Mouse (Mus musculus) small intestine, adult 2 months (tissue): Measurements from ENCODE around the gene Sdccag8.

Source experiments
- CTCF ChIP-seq: fragments of 200-500 bp; IDR thresholded peaks from 2 replicates; pipeline ENCODE4 v1.5.1; 2012; ENCODE audit warnings: low read depth, mild to moderate bottlenecking, control low read depth, inconsistent platforms, low read length, moderate library complexity, mixed read lengths; ENCODE audit not compliant: insufficient replicate concordance, insufficient read length; ENCODE audit errors: extremely low read depth
- POLR2A ChIP-seq: fragments of 200-500 bp; IDR thresholded peaks from 2 replicates; pipeline ENCODE4 v1.6.1; 2012; ENCODE audit warnings: low read depth, mild to moderate bottlenecking, control low read depth, inconsistent platforms, low read length, moderate library complexity

DNA sequence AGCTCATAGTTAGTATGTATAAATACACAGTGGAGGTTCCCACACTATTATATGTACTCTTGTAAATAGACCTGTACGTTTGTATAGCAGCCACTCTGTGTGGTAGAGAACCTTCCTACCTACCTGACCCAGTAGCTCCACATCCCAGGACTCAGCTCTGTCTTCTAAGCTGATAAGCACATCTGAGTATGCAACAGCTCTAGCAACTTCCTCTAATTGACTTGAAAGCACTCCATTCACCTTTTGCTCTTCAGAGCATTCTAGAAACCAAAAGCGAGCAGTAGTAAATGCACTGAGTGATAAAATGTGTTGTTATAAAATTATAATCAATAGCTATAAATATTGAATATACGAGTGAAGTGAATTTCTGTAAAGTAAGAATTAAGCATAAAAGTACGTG lies 12.5 kb downstream of the Sdccag8 start:
- TF ChIP-seq CTCF, result no peak
- TF ChIP-seq POLR2A, result no peak
